Mouse (Mus musculus): ENCODE data around the gene Entpd4b. TPM values are rescaled to one million over a fixed set of nuclear protein-coding genes. Genes with fewer than 3 reads are reported as not detected.

Gene Entpd4b
- polyA plus RNA-seq (2015; fragmentation: Illumina TruSeq; extraction: RNeasy Lipid Tissue Mini Kit (QIAGEN cat#74804); ENCODE audit: insufficient read depth, low read depth, low replicate concordance) = 13.1 TPM

GRCm38 (mm10) chr14:69555110-69555831, at the start of gene Entpd4b:
Gene Entpd4b (plus strand): TSS chr14:69555424.

DNA sequence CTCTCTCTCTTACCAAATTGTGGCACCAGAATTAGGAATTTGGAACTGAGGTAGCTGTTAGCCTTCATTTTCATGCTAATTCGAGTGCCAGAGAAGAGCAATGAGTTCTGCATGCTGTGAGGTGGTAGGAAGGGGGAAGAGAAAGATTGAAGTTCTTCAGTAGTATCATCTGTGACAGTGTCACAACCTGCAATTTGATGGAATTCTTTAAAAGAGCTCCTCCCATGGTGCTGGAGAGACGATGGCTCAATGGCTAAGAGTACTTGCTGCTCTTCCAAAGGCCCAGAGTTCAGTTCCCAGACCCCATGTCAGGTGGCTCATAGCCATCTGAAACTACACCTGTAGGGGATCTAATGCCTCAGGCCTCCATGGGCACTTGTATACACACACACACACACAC, 42.8 kb upstream of the Entpd4b start, which contains the start of gene Gm27179:
TSS of gene Gm27179 (minus strand) at position 101 of the 400 bp plus-strand sequence.

Other genes starting within 250 kb of the Entpd4b start
- gene Gm16867, start 52.1 kb upstream of the Entpd4b start, polyA plus RNA-seq (2015; fragmentation: Illumina TruSeq; extraction: RNeasy Lipid Tissue Mini Kit (QIAGEN cat#74804); ENCODE audit: insufficient read depth, low read depth, low replicate concordance) = 0.37 TPM
- not detected for gene Gm27179, start 42.9 kb upstream of the Entpd4b start, polyA plus RNA-seq (2015; fragmentation: Illumina TruSeq; extraction: RNeasy Lipid Tissue Mini Kit (QIAGEN cat#74804); ENCODE audit: insufficient read depth, low read depth, low replicate concordance)

Data from pancreas, adult 10 weeks (tissue).